Mouse (Mus musculus): ENCODE measurements around the gene Ccdc96.

DNA sequence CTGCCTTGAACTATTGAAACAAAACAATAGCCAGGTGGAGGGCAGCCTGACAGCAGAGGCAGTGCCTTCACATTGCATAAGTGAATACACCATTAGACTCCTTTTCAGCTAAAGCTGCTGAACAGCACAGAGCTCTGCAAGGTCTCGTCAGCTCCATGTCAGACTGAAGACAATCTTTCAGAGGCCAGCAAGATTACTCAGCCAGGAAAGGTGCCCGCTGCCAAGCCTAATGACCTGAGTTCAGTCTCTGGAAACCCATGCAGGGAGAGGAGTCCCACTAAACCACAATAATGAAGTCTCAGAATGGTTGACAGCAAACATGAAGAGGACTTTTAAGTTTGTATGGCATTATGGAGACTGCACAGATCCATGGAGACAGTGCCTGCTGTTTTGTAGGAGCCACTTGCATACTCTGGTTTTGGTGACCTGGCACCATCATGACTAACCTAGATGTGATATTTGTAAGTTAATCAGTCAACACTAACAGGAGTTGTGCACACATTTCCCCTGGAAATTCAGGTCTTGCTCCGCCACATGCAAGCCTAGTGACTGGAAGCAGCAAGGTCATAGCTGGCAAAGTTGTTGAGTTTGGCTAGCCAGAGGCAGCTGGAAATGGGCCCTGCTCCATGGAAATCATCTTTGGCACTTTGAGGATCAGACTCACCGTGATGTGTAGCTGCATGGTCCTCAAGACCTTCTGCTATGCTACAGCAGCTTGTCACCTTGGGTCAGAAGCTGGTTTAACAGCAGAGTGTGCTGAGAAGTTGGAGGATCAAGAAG is 11.3 kb upstream of the Ccdc96 start:
- TF ChIP-seq EP300 (IDR thresholded peaks at IDR 0.05; ENCODE audit: low read depth) = no peak
- no peak for TF ChIP-seq CTCF (IDR thresholded peaks at IDR 0.05; ENCODE audit: low read depth)
